Mouse (Mus musculus) kidney, adult 2 months (tissue): Measurements from ENCODE around the gene Gm49711. TPM values are rescaled to one million over a fixed set of nuclear protein-coding genes. Genes with fewer than 3 reads are reported as not detected.

Source experiments
- DNase-seq: peaks from one replicate; pipeline ENCODE4 v3.0.0; 2021
- H3K27ac ChIP-seq: fragments of 200-500 bp; 2 replicates; pipeline ENCODE4 v1.5.1; 2012; ENCODE audit warnings: low read depth, low read length, control low read depth, inconsistent platforms; ENCODE audit not compliant: insufficient read depth
- H3K27me3 ChIP-seq: fragments of 200-500 bp; replicated peaks from 2 replicates; pipeline ENCODE4 v1.6.1; 2012; ENCODE audit warnings: mild to moderate bottlenecking, moderate library complexity, low read length, inconsistent platforms; ENCODE audit not compliant: control insufficient read depth, insufficient read depth
- H3K36me3 ChIP-seq: fragments of 200-500 bp; 2 replicates; pipeline ENCODE4 v1.6.1; 2012; ENCODE audit warnings: mild to moderate bottlenecking, moderate library complexity, low read length, inconsistent platforms; ENCODE audit not compliant: control insufficient read depth, insufficient read depth
- H3K4me1 ChIP-seq: fragments of 200-500 bp; 2 replicates; pipeline ENCODE4 v1.6.1; 2011; ENCODE audit warnings: low read length; ENCODE audit not compliant: control insufficient read depth, insufficient read depth
- H3K4me3 ChIP-seq: fragments of 200-500 bp; 2 replicates; pipeline ENCODE4 v1.5.1; 2011; ENCODE audit warnings: mild to moderate bottlenecking, low read depth, low read length, control low read depth; ENCODE audit not compliant: insufficient read depth
- CTCF ChIP-seq: fragments of 200-500 bp; conservative IDR thresholded peaks from 2 replicates; pipeline ENCODE4 v1.5.1; 2011; ENCODE audit warnings: low read depth, mild to moderate bottlenecking, control low read depth, low read length, moderate library complexity, mixed read lengths; ENCODE audit not compliant: insufficient read depth, insufficient read length
- POLR2A ChIP-seq: fragments of 200-500 bp; IDR thresholded peaks from one replicate; pipeline ENCODE4 v1.6.1; 2011; ENCODE audit warnings: low read depth, low read length, control low read depth
- WGBS: fragments of 180-500 bp; shearing (Covaris S2); methylation state at CpG from one replicate; pipeline ENCODE4 v1.1.7; 2018; 5-methylcytosine and 5-hydroxymethylcytosine counted together
- polyA plus RNA-seq: library from polyadenylated mRNA; depleted of rRNA; stranded (reverse); fragments of >200 nt; gene quantifications from 2 replicates; pipeline ENCODE4 v1.2.3, GENCODE M21; 2012

The Gm49711 gene
- polyA plus RNA-seq, 1 experiment = not detected

- Histone ChIP-seq H3K36me3 (no peaks in the 10 kb centered on the region), H3K27ac (no peak overlapping the region), H3K4me1 (peaks cover 28% of the 10 kb centered on the region; the same call in 1 of the 2 replicates), H3K27me3 (no peaks in the 10 kb centered on the region), H3K4me3 (no peak overlapping the region)
- 83% methylated on average over 5 of the region's 5 CpGs for WGBS
- DNase-seq = no peak
- TF ChIP-seq POLR2A = no peak
- TF ChIP-seq CTCF = no peak
These were observed 49.2 kb downstream of the Gm49711 start for GRCm38 (mm10) chr16:92107346-92107745.

- 68% methylated on average over 5 of the region's 5 CpGs for WGBS
- Histone ChIP-seq H3K27me3 (no peaks in the 10 kb centered on the region), H3K4me1 (0 out of 2 replicates have a peak, but pooled peaks cover 9% of the 10 kb centered on the region), H3K27ac (0 out of 2 replicates have a peak overlapping the region, but pooled peaks have one; percentile 24), H3K4me3 (no peak overlapping the region), H3K36me3 (no peaks in the 10 kb centered on the region)
- TF ChIP-seq CTCF (no peak), POLR2A (no peak)
- peak; percentile 63 for DNase-seq
These were observed 56.7 kb downstream of the Gm49711 start for GRCm38 (mm10) chr16:92114706-92115241.

- 47% methylated on average over 20 of the region's 20 CpGs for WGBS
These were observed 57.7 kb downstream of the Gm49711 start for GRCm38 (mm10) chr16:92115611-92116421.

GRCm38 (mm10) chr16:92117337-92118209 is 59.5 kb downstream of the Gm49711 start:
- Histone ChIP-seq H3K4me1 (0 out of 2 replicates have a peak, but pooled peaks cover 9% of the 10 kb centered on the region), H3K27me3 (no peaks in the 10 kb centered on the region), H3K36me3 (no peaks in the 10 kb centered on the region), H3K4me3 (no peak overlapping the region), H3K27ac (no peak overlapping the region)
- 69% methylated on average over 9 of the region's 9 CpGs for WGBS
- peak; percentile 27 for DNase-seq
- TF ChIP-seq CTCF (no peak), POLR2A (no peak)

More at GRCm38 (mm10) chr16:92115611-92116421, 57.7 kb downstream of the Gm49711 start:
- no peak for DNase-seq
- no peaks in the 10 kb centered on the region for H3K27me3 ChIP-seq
- H3K4me1 ChIP-seq = 0 out of 2 replicates have a peak, but pooled peaks cover 9% of the 10 kb centered on the region
- H3K27ac ChIP-seq = no peak overlapping the region
- H3K4me3 ChIP-seq = no peak overlapping the region
- H3K36me3 ChIP-seq = no peaks in the 10 kb centered on the region
- no peak for TF ChIP-seq CTCF
- TF ChIP-seq POLR2A = no peak

GRCm38 (mm10) chr16:92119013-92119515 is 60.9 kb downstream of the Gm49711 start:
- Histone ChIP-seq H3K4me3 (no peak overlapping the region), H3K27ac (peak overlapping the region; percentile 64), H3K4me1 (0 out of 2 replicates have a peak, but pooled peaks cover 7% of the 10 kb centered on the region), H3K36me3 (no peaks in the 10 kb centered on the region), H3K27me3 (no peaks in the 10 kb centered on the region)
- peak; percentile 32 for DNase-seq
- 48% methylated on average over 13 of the region's 13 CpGs for WGBS
- TF ChIP-seq CTCF (no peak), POLR2A (no peak)

- no peak overlapping the region for H3K27ac ChIP-seq
- H3K27me3 ChIP-seq = no peaks in the 10 kb centered on the region
- H3K4me3 ChIP-seq = no peak overlapping the region
- DNase-seq = no peak
- TF ChIP-seq POLR2A (no peak), CTCF (no peak)
- WGBS = 82% methylated on average over 17 of the region's 17 CpGs
- H3K4me1 ChIP-seq = 0 out of 2 replicates have a peak, but pooled peaks cover 3% of the 10 kb centered on the region
- H3K36me3 ChIP-seq = no peaks in the 10 kb centered on the region
These were observed 62.9 kb downstream of the Gm49711 start for GRCm38 (mm10) chr16:92120899-92121531.
